In genomic region chr6:39555648-39555945, GRCm38 (mm10) we compare ENCODE assay signal across 7 mouse cellular contexts. TPM values are rescaled to one million over a fixed set of nuclear protein-coding genes. Genes with fewer than 3 reads are reported as not detected.
A peak's percentile ranks its signal among the peaks of the same experiment; 100 is the strongest.
DNase-seq lines count a peak whose midpoint lies in the region; ATAC-seq lines count a peak whose summit lies in the region.

No protein-coding gene starts in this region.

- H3K9me3 ChIP-seq in lung, embryonic 15.5 days, result no peaks in the 10 kb centered on the region
- H3K9me3 ChIP-seq in forebrain, embryonic 14.5 days (replicated peaks; ENCODE audit: control insufficient read depth, low read length), result no peaks in the 10 kb centered on the region
- no peaks in the 10 kb centered on the region for H3K9me3 ChIP-seq in limb, embryonic 12.5 days
- H3K9me3 ChIP-seq in stomach, embryonic 16.5 days (replicated peaks; ENCODE audit: control insufficient read depth, low read length), result no peaks in the 10 kb centered on the region

- peak overlapping the region; percentile 71 for H3K4me3 ChIP-seq in lung, embryonic 15.5 days
- no peak overlapping the region for H3K4me3 ChIP-seq in forebrain, embryonic 14.5 days (ENCODE audit: low read depth, low read length)
- peak overlapping the region; percentile 93 for H3K4me3 ChIP-seq in limb, embryonic 12.5 days (replicated peaks)
- no peak overlapping the region; the same call in 1 of the 2 replicates for H3K4me3 ChIP-seq in stomach, embryonic 16.5 days (replicated peaks; ENCODE audit: low read length)

- H3K36me3 ChIP-seq in lung, embryonic 15.5 days, result no peaks in the 10 kb centered on the region
- no peaks in the 10 kb centered on the region for H3K36me3 ChIP-seq in forebrain, embryonic 14.5 days (ENCODE audit: control insufficient read depth, insufficient read depth, low read length)
- peaks cover 22% of the 10 kb centered on the region for H3K36me3 ChIP-seq in limb, embryonic 12.5 days
- no peaks in the 10 kb centered on the region for H3K36me3 ChIP-seq in stomach, embryonic 16.5 days (ENCODE audit: control insufficient read depth, insufficient read depth, low read length)

- peak overlapping the region; percentile 68 for H3K27ac ChIP-seq in lung, embryonic 15.5 days
- H3K27ac ChIP-seq in forebrain, embryonic 14.5 days (ENCODE audit: low read depth, low read length), result no peak overlapping the region
- H3K27ac ChIP-seq in limb, embryonic 12.5 days, result no peak overlapping the region
- no peak overlapping the region for H3K27ac ChIP-seq in stomach, embryonic 16.5 days (ENCODE audit: low read length)

- no peak overlapping the region for H3K9ac ChIP-seq in lung, embryonic 15.5 days
- peak overlapping the region; percentile 17; the same call in 1 of the 2 replicates for H3K9ac ChIP-seq in forebrain, embryonic 14.5 days (ENCODE audit: low read length)
- H3K9ac ChIP-seq in limb, embryonic 12.5 days (replicated peaks), result no peak overlapping the region
- H3K9ac ChIP-seq in stomach, embryonic 16.5 days (ENCODE audit: low read length), result no peak overlapping the region

- peaks cover 54% of the 10 kb centered on the region for H3K4me1 ChIP-seq in lung, embryonic 15.5 days
- H3K4me1 ChIP-seq in forebrain, embryonic 14.5 days (ENCODE audit: control insufficient read depth, insufficient read depth, low read length), result peaks cover 32% of the 10 kb centered on the region
- H3K4me1 ChIP-seq in limb, embryonic 12.5 days (replicated peaks), result peaks cover 40% of the 10 kb centered on the region
- H3K4me1 ChIP-seq in stomach, embryonic 16.5 days (ENCODE audit: control insufficient read depth, insufficient read depth, low read length), result peaks cover 21% of the 10 kb centered on the region

- no peak for ATAC-seq in lung, embryonic 15.5 days (ENCODE audit: borderline replicate concordance, extremely low read depth, low FRiP score, low TSS enrichment)
- no peak for ATAC-seq in forebrain, embryonic 14.5 days
- no peak for ATAC-seq in limb, embryonic 12.5 days (ENCODE audit: insufficient number of reproducible peaks, insufficient read depth, low FRiP score, low TSS enrichment, low read depth)
- ATAC-seq in stomach, embryonic 16.5 days (ENCODE audit: insufficient read depth, low FRiP score), result no peak

- DNase-seq in lung, postnatal 4 days, result no peak
- DNase-seq in forebrain, embryonic 14.5 days (ENCODE audit: low spot score), result no peak
- DNase-seq in embryo, embryonic 10 days (ENCODE audit: low spot score), result no peak
- DNase-seq in cerebellum, postnatal 10 days, result no peak

- WGBS in lung, embryonic 15.5 days, result 65% methylated on average over 2 of the region's 2 CpGs
- WGBS in forebrain, embryonic 14.5 days, result 70% methylated on average over 2 of the region's 2 CpGs
- WGBS in limb, embryonic 12.5 days, result 72% methylated on average over 2 of the region's 2 CpGs
- WGBS in stomach, embryonic 16.5 days, result 63% methylated on average over 2 of the region's 2 CpGs

- H3K27me3 ChIP-seq in lung, embryonic 15.5 days, result no peaks in the 10 kb centered on the region
- H3K27me3 ChIP-seq in forebrain, embryonic 14.5 days (replicated peaks; ENCODE audit: control insufficient read depth, insufficient read depth, low read length), result no peaks in the 10 kb centered on the region
- H3K27me3 ChIP-seq in limb, embryonic 12.5 days, result no peaks in the 10 kb centered on the region
- no peaks in the 10 kb centered on the region for H3K27me3 ChIP-seq in stomach, embryonic 16.5 days (ENCODE audit: control insufficient read depth, insufficient read depth, low read length)

- peak overlapping the region; percentile 63 for H3K4me2 ChIP-seq in lung, embryonic 15.5 days
- peak overlapping the region; percentile 52 for H3K4me2 ChIP-seq in forebrain, embryonic 14.5 days (ENCODE audit: low read length)
- peak overlapping the region; percentile 78 for H3K4me2 ChIP-seq in limb, embryonic 12.5 days
- peak overlapping the region; percentile 67 for H3K4me2 ChIP-seq in stomach, embryonic 16.5 days (ENCODE audit: low read depth, low read length)

RNA-seq across cellular contexts. Expression of gene Dennd2a, which starts 2.1 kb away (rescaled TPM):
- 20.5 and 20.8 TPM in 2 replicates for polyA plus RNA-seq in lung, embryonic 15.5 days (2015; fragmentation: Nextera tagmentation; extraction: Ambion mirVana)
- 14.2 and 15.8 TPM in 2 replicates for polyA plus RNA-seq in forebrain, embryonic 14.5 days (2014; fragmentation: Nextera tagmentation; extraction: Ambion mirVana)
- polyA plus RNA-seq in limb, embryonic 12.5 days (2016; fragmentation: Nextera tagmentation; extraction: Ambion mirVana), result 34.9 and 35.3 TPM in 2 replicates
- polyA plus RNA-seq in stomach, embryonic 16.5 days (2015; fragmentation: Nextera tagmentation; extraction: Ambion mirVana), result 10.8 and 10.9 TPM in 2 replicates

RNA-seq across cellular contexts. Expression of gene Adck2, which starts 18.1 kb away (rescaled TPM):
- 26.6 and 28.5 TPM in 2 replicates for polyA plus RNA-seq in lung, embryonic 15.5 days (2015; fragmentation: Nextera tagmentation; extraction: Ambion mirVana)
- polyA plus RNA-seq in forebrain, embryonic 14.5 days (2014; fragmentation: Nextera tagmentation; extraction: Ambion mirVana), result 30.4 and 31.5 TPM in 2 replicates
- polyA plus RNA-seq in limb, embryonic 12.5 days (2016; fragmentation: Nextera tagmentation; extraction: Ambion mirVana), result 31.4 and 38.6 TPM in 2 replicates
- polyA plus RNA-seq in stomach, embryonic 16.5 days (2015; fragmentation: Nextera tagmentation; extraction: Ambion mirVana), result 33.5 and 34.8 TPM in 2 replicates

RNA-seq across cellular contexts. Expression of gene Gm42420, which starts 30.0 kb away (rescaled TPM):
- 0.85 TPM in 1 of 2 replicates, not detected in the other for polyA plus RNA-seq in lung, embryonic 15.5 days (2015; fragmentation: Nextera tagmentation; extraction: Ambion mirVana)
- 1.3 TPM in 1 of 2 replicates, not detected in the other for polyA plus RNA-seq in forebrain, embryonic 14.5 days (2014; fragmentation: Nextera tagmentation; extraction: Ambion mirVana)
- polyA plus RNA-seq in limb, embryonic 12.5 days (2016; fragmentation: Nextera tagmentation; extraction: Ambion mirVana), result 1.0 TPM in 1 of 2 replicates, not detected in the other
- 0.43 and 2.1 TPM in 2 replicates for polyA plus RNA-seq in stomach, embryonic 16.5 days (2015; fragmentation: Nextera tagmentation; extraction: Ambion mirVana)

RNA-seq across cellular contexts. Expression of gene Ndufb2, which starts 36.8 kb away (rescaled TPM):
- polyA plus RNA-seq in lung, embryonic 15.5 days (2015; fragmentation: Nextera tagmentation; extraction: Ambion mirVana), result 319 and 328 TPM in 2 replicates
- polyA plus RNA-seq in forebrain, embryonic 14.5 days (2014; fragmentation: Nextera tagmentation; extraction: Ambion mirVana), result 354 and 423 TPM in 2 replicates
- 298 and 316 TPM in 2 replicates for polyA plus RNA-seq in limb, embryonic 12.5 days (2016; fragmentation: Nextera tagmentation; extraction: Ambion mirVana)
- 307 and 337 TPM in 2 replicates for polyA plus RNA-seq in stomach, embryonic 16.5 days (2015; fragmentation: Nextera tagmentation; extraction: Ambion mirVana)

Comparison
In these comparisons a context has a peak if more than half of its experiments do, and no peak if none do; other contexts are left out.
1. H3K4me3 ChIP-seq: peak in lung, embryonic 15.5 days (single experiment) and limb, embryonic 12.5 days (single experiment); none in forebrain, embryonic 14.5 days (single experiment) and stomach, embryonic 16.5 days (single experiment).
2. Peak in every context shown above with its lines, with median percentiles within 50 percentile points of each other: H3K4me2 ChIP-seq.